Mouse (Mus musculus): ENCODE data around the gene Cox5a.
A peak's percentile ranks its signal among the peaks of the same experiment; 100 is the strongest.

Gene Cox5a

GRCm38 (mm10) chr9:57525516-57525915 is 4.4 kb downstream of the Cox5a start:
- DNase-seq (ENCODE audit: low spot score in 2 of 2): no peak

DNA sequence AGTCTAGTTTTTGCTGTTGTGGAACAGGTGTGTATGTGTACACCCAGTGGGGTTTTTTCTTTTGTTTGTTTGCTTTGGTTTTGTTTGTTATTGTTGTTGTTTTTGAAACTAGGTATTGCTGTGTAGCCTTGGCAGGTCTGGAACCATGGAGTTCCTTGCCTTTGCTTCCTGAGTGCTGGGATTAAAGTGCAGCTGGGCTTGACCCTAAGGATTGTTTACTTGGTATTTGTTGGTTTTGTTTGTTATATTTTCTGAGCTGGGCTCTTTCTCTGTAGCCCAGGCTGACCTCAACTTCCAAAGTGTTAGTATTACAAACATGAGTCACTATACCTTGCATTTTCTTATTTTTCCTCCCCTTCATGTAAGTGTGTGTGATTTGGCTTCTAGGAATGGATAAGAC is 5.4 kb downstream of the Cox5a start:
- no peak for DNase-seq (ENCODE audit: low spot score in 2 of 2)

DNA sequence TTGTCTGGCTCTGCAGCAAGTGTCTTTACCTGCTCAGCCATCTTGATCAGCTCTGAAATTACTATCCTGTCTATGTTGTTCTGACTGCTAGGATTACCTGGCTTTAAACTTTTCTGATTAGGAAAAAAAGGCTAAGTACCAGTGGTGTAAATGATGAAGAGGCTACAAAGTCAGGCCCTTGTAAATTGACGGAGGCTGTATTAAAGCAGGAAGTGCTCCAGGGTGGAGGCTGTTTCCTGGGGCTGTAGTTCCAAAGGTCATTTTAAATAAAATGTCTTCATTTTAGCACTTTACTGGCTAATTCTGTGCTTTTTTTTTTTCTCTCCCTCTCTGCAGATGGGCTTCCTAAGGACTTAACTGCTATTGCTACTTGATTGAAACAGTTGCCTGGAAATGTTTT is 10.9 kb downstream of the Cox5a start:
- DNase-seq (ENCODE audit: low spot score in 2 of 2): no peak

- no peak for DNase-seq (ENCODE audit: low spot score in 2 of 2)
These were observed 15.3 kb downstream of the Cox5a start for GRCm38 (mm10) chr9:57536362-57536761.

DNA sequence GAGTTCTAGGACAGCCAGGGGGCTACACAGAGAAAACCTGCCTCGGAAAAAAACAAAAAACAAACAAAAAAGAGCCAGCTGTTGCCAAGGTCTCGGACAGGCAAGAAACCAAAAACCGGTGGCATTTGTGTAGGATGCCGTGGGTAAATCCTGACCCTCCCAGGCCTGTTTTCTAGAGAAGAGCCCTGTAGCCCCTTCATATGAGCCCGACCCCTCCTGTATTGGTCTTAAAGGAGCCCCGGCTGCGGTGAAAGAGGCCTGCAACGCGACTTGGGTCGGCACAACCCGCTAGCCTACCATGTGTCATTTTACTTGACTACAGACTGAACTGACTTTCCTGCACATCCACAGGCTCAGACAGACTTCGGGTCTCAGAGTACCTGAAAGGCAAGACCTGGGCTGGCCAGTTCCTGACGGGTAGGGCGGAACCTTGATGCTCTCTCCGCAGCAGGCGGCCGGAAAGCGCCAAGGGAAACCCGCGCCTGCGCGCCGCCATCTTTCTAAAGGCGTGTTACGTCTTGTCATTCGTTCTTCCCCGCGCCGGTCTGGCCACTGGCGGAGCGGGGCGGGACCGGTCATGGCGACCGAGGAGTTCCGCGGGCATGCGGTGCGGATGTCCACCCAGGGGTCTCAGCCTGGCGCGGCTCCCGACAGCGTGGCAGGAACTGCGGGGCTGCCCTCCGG is 16.1 kb downstream of the Cox5a start, which contains the start of gene Fam219b:
Gene Fam219b, plus strand, starts transcription at position 485 of the 684 bp plus-strand sequence.
- DNase-seq (ENCODE audit: low spot score in 2 of 2): peak; percentile 92

DNA sequence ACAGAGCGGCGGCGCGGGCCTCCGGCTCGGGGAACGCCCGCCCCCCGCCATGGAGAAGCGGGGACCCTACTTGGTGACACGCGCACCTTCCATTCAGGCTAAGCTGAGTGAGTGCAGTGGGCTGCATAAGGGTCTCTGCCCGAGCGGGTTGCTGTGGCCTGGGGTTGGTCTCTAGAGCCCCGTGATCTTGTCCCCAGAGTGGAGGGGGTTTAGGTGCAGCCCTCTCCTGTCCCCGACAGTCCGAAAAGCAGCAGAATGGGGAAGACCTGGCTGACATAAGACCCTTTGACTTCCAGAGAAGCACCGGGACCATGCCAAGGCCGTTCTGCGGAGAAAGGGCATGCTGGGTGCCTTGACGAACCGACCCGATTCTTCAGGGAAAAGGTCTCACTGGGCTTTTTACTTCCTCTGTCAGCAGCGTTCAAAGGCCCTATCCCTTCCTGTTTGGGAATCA is 16.7 kb downstream of the Cox5a start:
- DNase-seq (ENCODE audit: low spot score in 2 of 2): no peak

DNA sequence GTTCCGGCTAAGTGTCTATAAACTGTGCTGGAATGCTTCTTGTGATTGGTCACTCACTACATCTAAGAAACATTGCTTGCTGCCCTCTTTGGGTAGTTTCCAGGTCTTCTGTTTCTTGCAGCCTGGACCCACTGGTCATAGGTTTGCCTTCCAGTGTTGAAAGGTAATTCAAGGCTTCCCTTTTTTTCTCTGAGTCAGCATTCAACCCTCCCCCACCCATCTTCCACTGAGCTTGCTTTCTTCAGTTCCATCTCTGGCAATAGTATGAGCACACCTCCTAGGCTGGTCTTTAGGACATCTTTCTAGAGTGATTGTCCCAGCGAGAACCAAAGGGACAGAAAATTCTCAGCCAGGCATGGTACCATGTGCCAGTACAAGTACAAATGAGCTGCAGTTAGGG is 18.5 kb downstream of the Cox5a start:
- no peak for DNase-seq (ENCODE audit: low spot score in 2 of 2)

DNA sequence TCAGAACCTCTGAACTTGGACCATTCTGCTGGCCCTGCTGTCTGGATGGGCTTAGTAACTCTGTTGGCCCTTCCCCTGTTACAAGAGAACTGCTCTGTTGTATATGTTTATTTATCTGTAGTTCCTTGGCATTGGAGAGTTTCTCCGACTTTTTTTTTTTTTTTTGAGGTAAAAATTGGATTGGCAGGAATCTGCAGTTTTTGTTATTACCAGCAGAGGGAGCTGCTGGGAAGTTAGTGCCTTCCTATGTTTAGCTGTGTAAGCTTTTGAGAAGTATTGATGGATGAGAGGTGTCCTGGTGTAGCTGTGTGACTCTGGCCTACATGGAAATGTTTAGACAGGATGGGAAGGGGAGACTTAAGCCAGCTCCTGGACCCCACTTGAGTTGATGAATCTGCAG is 20.2 kb downstream of the Cox5a start:
- peak in 1 of 2 experiments; percentile 62 for DNase-seq (ENCODE audit: low spot score in 2 of 2)

- DNase-seq (ENCODE audit: low spot score in 2 of 2): no peak
These were observed 22.9 kb downstream of the Cox5a start for GRCm38 (mm10) chr9:57543951-57544350.

GRCm38 (mm10) chr9:57547287-57547686 is 26.2 kb downstream of the Cox5a start:
- no peak for DNase-seq (ENCODE audit: low spot score in 2 of 2)

- no peak for DNase-seq (ENCODE audit: low spot score in 2 of 2)
These were observed 26.8 kb downstream of the Cox5a start for GRCm38 (mm10) chr9:57547869-57548268.

DNA sequence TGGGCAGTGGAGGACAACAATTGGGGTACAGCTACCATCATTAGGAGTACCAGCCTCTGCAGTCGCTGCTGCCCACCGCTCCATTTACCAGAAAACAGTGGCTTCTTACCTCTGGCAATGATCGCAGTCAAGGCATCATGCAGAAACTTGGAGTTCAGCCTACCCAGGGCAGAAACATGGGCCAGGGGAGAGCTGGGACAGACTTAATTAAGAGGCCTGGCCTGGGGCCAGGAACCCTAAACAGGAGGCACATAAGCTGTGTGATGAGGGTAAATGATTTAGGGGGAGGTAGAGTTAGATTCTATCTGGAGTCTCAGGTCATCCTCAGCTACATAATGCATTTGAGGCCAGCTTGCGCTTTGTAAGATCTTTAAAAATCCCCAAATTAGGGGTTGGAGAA is 28.1 kb downstream of the Cox5a start:
- DNase-seq (ENCODE audit: low spot score in 2 of 2): no peak

- no peak for DNase-seq (ENCODE audit: low spot score in 2 of 2)
These were observed 29.2 kb downstream of the Cox5a start for GRCm38 (mm10) chr9:57550126-57550862.

- DNase-seq (ENCODE audit: low spot score in 2 of 2): peak; percentile 84 to 86
These were observed 31.2 kb downstream of the Cox5a start, which contains the start of gene Mpi for GRCm38 (mm10) chr9:57552139-57552887. Gene Mpi, minus strand, starts transcription at chr9:57552763.

DNA sequence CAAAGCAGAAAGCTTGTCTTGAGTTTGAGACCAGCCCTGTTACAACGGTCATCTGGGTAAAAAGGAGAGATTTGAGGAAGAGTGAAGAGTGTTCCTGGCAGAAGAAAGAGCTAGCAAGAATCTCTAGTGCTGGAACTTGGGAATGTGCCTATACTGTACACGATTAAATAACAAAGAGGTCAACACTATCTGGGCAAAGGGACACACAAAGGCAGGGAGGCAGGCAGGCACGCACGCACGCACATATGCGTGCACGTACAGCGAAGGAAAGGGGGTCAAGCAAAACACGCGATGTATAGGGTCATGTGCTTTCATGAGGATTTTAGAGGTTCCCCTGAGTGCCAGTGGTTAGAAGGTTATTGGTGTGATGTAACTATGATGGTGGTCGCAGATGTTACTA is 32.0 kb downstream of the Cox5a start:
- DNase-seq (ENCODE audit: low spot score in 2 of 2): no peak

GRCm38 (mm10) chr9:57554753-57555152 is 33.7 kb downstream of the Cox5a start:
- no peak for DNase-seq (ENCODE audit: low spot score in 2 of 2)

DNA sequence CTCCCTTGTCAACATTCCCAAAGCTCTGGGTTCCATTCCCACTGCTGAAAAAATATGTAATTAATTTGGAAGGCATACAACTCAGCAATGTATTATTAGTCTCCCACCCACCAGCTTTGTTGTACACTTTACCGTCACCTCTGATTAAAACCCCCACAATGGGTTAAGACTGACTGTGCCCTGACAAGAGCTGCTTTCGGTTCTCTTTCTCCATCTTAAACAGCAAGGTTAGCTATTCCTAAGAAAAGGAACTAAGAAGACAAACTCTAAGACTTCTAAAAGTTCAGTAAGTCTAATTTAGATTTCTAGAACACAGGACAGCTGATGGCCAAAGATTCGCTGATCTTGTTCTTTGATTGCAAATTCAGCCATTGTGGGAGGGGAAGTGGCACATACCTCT is 36.1 kb downstream of the Cox5a start:
- DNase-seq (ENCODE audit: low spot score in 2 of 2): no peak

DNA sequence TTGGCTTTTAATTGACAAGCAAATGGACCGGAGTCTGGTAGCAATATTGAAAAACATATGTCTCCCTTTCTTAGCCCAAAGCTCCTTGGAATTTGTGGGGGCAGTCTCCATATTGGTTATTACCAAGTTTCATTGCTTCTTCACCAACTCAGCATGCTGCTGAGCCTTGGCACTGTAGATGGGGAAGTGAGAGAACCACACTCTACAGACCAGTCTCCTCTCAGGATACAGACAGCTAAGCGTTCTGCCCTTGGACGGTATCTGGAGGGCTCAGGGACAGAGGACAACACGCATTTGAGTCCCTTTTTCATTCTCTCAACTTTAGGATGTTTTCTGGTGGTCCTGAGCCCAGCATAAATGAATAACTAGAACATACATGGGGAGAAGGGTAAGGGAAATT is 37.6 kb downstream of the Cox5a start:
- no peak for DNase-seq (ENCODE audit: low spot score in 2 of 2)

GRCm38 (mm10) chr9:57559568-57559967 is 38.5 kb downstream of the Cox5a start:
- no peak for DNase-seq (ENCODE audit: low spot score in 2 of 2)

- DNase-seq (ENCODE audit: low spot score in 2 of 2): peak in 1 of 2 experiments; percentile 36
These were observed 39.2 kb downstream of the Cox5a start for GRCm38 (mm10) chr9:57560263-57560662.

- peak; percentile 94 to 97 for DNase-seq (ENCODE audit: low spot score in 2 of 2)
These were observed 40.0 kb downstream of the Cox5a start, which contains the start of gene Scamp2 for GRCm38 (mm10) chr9:57560861-57561710. Gene Scamp2, plus strand, starts transcription at chr9:57560943.

Data from right cerebral cortex, adult 2 months (tissue).